Mouse (Mus musculus): ENCODE measurements around the gene Gm14496. TPM values are rescaled to one million over a fixed set of nuclear protein-coding genes. Genes with fewer than 3 reads are reported as not detected.
"Not testable (repeated sequence)": the region's sequence is repeated elsewhere in the genome, so short reads cannot be mapped to it uniquely, and the experiment has no call there.

The Gm14496 gene
- polyA plus RNA-seq (2012; ENCODE audit: insufficient read depth, insufficient read length, missing spikeins) = not detected in 2 replicates

GRCm38 (mm10) chr2:181990829-181991228 is at the start of gene Gm14496:
Gene Gm14496 (plus strand): TSS chr2:181991129.
- TF ChIP-seq POLR2A (IDR thresholded peaks at IDR 0.05; ENCODE audit: borderline replicate concordance, low read depth, low read length) (no peak), CTCF (IDR thresholded peaks at IDR 0.05; ENCODE audit: low read depth, low read length) (no peak)
- no peak within 1 kb of the TSS for H3K4me3 ChIP-seq (ENCODE audit: insufficient read depth, low read length)
- H3K4me1 ChIP-seq (ENCODE audit: control insufficient read depth, insufficient read depth, low read length) = no peaks in the 10 kb centered on the region
- no peak within 1 kb of the TSS for H3K27ac ChIP-seq (ENCODE audit: insufficient read depth, low read depth, low read length)

- H3K4me1 ChIP-seq (ENCODE audit: control insufficient read depth, insufficient read depth, low read length); H3K27ac ChIP-seq (ENCODE audit: insufficient read depth, low read depth, low read length); H3K4me3 ChIP-seq (ENCODE audit: insufficient read depth, low read length): not testable (repeated sequence)
Measured at GRCm38 (mm10) chr2:181952747-181953680, 37.9 kb upstream of the Gm14496 start.

DNA sequence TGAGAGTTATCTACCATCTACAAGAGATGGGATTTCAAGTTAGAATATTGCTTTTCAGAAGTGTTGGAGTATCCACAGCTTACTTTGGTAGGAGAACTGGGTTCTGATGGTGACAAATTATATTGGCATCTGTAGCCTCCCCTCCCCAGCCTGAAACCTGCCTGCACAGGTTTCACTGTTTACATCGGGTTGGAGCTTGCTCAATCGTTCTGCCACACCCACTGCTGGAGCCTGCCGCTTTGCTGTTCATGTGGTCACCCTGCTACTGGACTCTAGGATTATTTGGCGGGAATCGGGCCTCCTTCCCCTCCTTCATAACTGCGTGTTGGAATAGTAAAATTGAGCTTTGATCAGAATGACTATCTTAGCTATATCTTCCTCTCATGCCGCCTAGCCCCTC is 22.5 kb upstream of the Gm14496 start:
- no peak for TF ChIP-seq POLR2A (IDR thresholded peaks at IDR 0.05; ENCODE audit: borderline replicate concordance, low read depth, low read length)
- TF ChIP-seq CTCF (IDR thresholded peaks at IDR 0.05; ENCODE audit: low read depth, low read length) = no peak
- Histone ChIP-seq H3K4me3 (ENCODE audit: insufficient read depth, low read length) (no peak overlapping the region), H3K4me1 (ENCODE audit: control insufficient read depth, insufficient read depth, low read length) (no peaks in the 10 kb centered on the region), H3K27ac (ENCODE audit: insufficient read depth, low read depth, low read length) (no peak overlapping the region)

- Histone ChIP-seq H3K4me1 (ENCODE audit: control insufficient read depth, insufficient read depth, low read length) (no peaks in the 10 kb centered on the region), H3K27ac (ENCODE audit: insufficient read depth, low read depth, low read length) (no peak overlapping the region), H3K4me3 (ENCODE audit: insufficient read depth, low read length) (no peak overlapping the region)
- no peak for TF ChIP-seq CTCF (IDR thresholded peaks at IDR 0.05; ENCODE audit: low read depth, low read length)
- TF ChIP-seq POLR2A (IDR thresholded peaks at IDR 0.05; ENCODE audit: borderline replicate concordance, low read depth, low read length) = no peak
Measured at GRCm38 (mm10) chr2:181969187-181969586, 21.7 kb upstream of the Gm14496 start.

- not testable (repeated sequence) for H3K4me3 ChIP-seq (ENCODE audit: insufficient read depth, low read length); H3K27ac ChIP-seq (ENCODE audit: insufficient read depth, low read depth, low read length); H3K4me1 ChIP-seq (ENCODE audit: control insufficient read depth, insufficient read depth, low read length)
Measured at GRCm38 (mm10) chr2:181981969-181982368, 9.0 kb upstream of the Gm14496 start.

Other genes starting within 250 kb of the Gm14496 start
- not detected in 2 replicates for gene Myt1, start 227.8 kb upstream of the Gm14496 start, polyA plus RNA-seq (2012; ENCODE audit: insufficient read depth, insufficient read length, missing spikeins)
- 48.2 and 53.6 TPM in 2 replicates for gene Pcmtd2, start 153.3 kb upstream of the Gm14496 start, polyA plus RNA-seq (2012; ENCODE audit: insufficient read depth, insufficient read length, missing spikeins)
- gene Polr3k, start 126.8 kb upstream of the Gm14496 start, polyA plus RNA-seq (2012; ENCODE audit: insufficient read depth, insufficient read length, missing spikeins) = 15.7 and 16.6 TPM in 2 replicates